Mouse (Mus musculus) hindbrain, embryonic 12.5 days (tissue): ENCODE measurements around the gene A930018P22Rik. TPM values are rescaled to one million over a fixed set of nuclear protein-coding genes. Genes with fewer than 3 reads are reported as not detected.

Experiments used
- ATAC-seq: fragments of 200-750 bp; cut with Nextera tagmentation; 2 replicates; pipeline ENCODE4 v1.8.0; 2017; ENCODE audit warnings: moderate TSS enrichment; ENCODE audit not compliant: low FRiP score
- H3K27ac ChIP-seq: fragments of 300-500 bp; sonication (generic); 2 replicates; pipeline ENCODE4 v1.5.1; 2016; ENCODE audit warnings: mild to moderate bottlenecking
- H3K27me3 ChIP-seq: fragments of 300-500 bp; sonication (generic); 2 replicates; pipeline ENCODE4 v1.6.1; 2016; ENCODE audit warnings: mild to moderate bottlenecking
- H3K36me3 ChIP-seq: fragments of 300-500 bp; sonication (generic); 2 replicates; pipeline ENCODE4 v1.6.1; 2016; ENCODE audit warnings: mild to moderate bottlenecking
- H3K4me1 ChIP-seq: fragments of 300-500 bp; sonication (generic); 2 replicates; pipeline ENCODE4 v1.6.1; 2016
- H3K4me2 ChIP-seq: fragments of 300-500 bp; sonication (generic); replicated peaks from 2 replicates; pipeline ENCODE4 v1.6.1; 2016; ENCODE audit warnings: mild to moderate bottlenecking
- H3K4me3 ChIP-seq: fragments of 300-500 bp; sonication (generic); 2 replicates; pipeline ENCODE4 v1.5.1; 2016; ENCODE audit warnings: mild to moderate bottlenecking
- H3K9ac ChIP-seq: fragments of 300-500 bp; sonication (generic); 2 replicates; pipeline ENCODE4 v1.6.1; 2016; ENCODE audit warnings: mild to moderate bottlenecking, moderate library complexity
- H3K9me3 ChIP-seq: fragments of 300-500 bp; sonication (generic); replicated peaks from 2 replicates; pipeline ENCODE4 v1.6.1; 2016; ENCODE audit warnings: mild to moderate bottlenecking
- WGBS: fragments of 180-500 bp; shearing (Covaris S2); methylation state at CpG from one replicate; pipeline ENCODE4 v1.1.7; 2016; 5-methylcytosine and 5-hydroxymethylcytosine counted together
- polyA plus RNA-seq: library from polyadenylated mRNA; unstranded; fragments of >200 nt; fragmentation: Nextera tagmentation; extraction: Ambion mirVana; gene quantifications from 2 replicates; pipeline ENCODE4 v1.2.1, GENCODE M21; 2016

A930018P22Rik gene
- polyA plus RNA-seq, 1 experiment from 2014 or later, result not detected

- 46% methylated on average over 3 of the region's 3 CpGs for WGBS
- peaks cover 5% of the 10 kb centered on the region for H3K4me1 ChIP-seq
- ATAC-seq, result no peak
- H3K27ac ChIP-seq, result no peak overlapping the region
- H3K4me2 ChIP-seq, result peak overlapping the region; percentile 73
- H3K9ac ChIP-seq, result no peak overlapping the region
- no peaks in the 10 kb centered on the region for H3K9me3 ChIP-seq
- peak overlapping the region; percentile 75; the same call in 1 of the 2 replicates for H3K4me3 ChIP-seq
- no peaks in the 10 kb centered on the region for H3K36me3 ChIP-seq
- H3K27me3 ChIP-seq, result peaks cover 28% of the 10 kb centered on the region
Measured at GRCm38 (mm10) chr2:104123540-104123939, 971 bp downstream of the A930018P22Rik start.

DNA sequence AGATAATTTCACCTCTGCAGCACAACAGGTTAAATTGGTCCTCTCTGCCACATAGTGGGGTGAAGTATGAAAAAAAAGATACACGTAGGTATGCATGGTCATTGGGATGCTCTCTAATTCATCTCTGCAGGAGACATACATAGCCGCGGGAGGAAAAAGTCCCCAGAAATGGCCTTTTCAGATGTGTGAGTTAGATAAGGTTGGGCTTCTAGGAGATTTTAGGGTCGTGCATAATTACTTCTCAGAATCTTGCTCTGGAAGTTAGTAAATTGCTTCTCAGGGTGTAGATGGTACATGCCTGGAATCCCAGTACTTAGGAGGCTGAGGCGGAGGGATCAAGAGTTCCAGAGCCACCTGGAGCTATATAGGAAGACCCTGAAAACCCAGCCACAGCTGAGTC is 1.5 kb downstream of the A930018P22Rik start:
- 77% methylated on average over 5 of the region's 5 CpGs for WGBS
- no peak overlapping the region for H3K4me2 ChIP-seq
- H3K9me3 ChIP-seq, result no peaks in the 10 kb centered on the region

GRCm38 (mm10) chr2:104128803-104129531 is 6.4 kb downstream of the A930018P22Rik start:
- no peak for ATAC-seq
- Histone ChIP-seq H3K4me1 (no peaks in the 10 kb centered on the region), H3K36me3 (no peaks in the 10 kb centered on the region), H3K27ac (no peak overlapping the region), H3K4me2 (no peak overlapping the region), H3K9ac (no peak overlapping the region), H3K4me3 (no peak overlapping the region), H3K9me3 (no peaks in the 10 kb centered on the region), H3K27me3 (peaks cover 20% of the 10 kb centered on the region)
- WGBS, result 87% methylated on average over 13 of the region's 13 CpGs

More for the DNA sequence above, 1.5 kb downstream of the A930018P22Rik start:
- Histone ChIP-seq H3K27me3 (peaks cover 28% of the 10 kb centered on the region), H3K4me3 (no peak overlapping the region), H3K4me1 (peaks cover 5% of the 10 kb centered on the region), H3K9ac (no peak overlapping the region), H3K36me3 (no peaks in the 10 kb centered on the region), H3K27ac (no peak overlapping the region)
- ATAC-seq, result no peak

GRCm38 (mm10) chr2:104130165-104130564 is 7.6 kb downstream of the A930018P22Rik start:
- H3K27me3 ChIP-seq, result peaks cover 12% of the 10 kb centered on the region
- H3K9ac ChIP-seq, result no peak overlapping the region
- 82% methylated on average over 6 of the region's 6 CpGs for WGBS
- no peak for ATAC-seq
- no peak overlapping the region for H3K4me2 ChIP-seq
- no peaks in the 10 kb centered on the region for H3K9me3 ChIP-seq
- H3K4me3 ChIP-seq, result no peak overlapping the region
- H3K4me1 ChIP-seq, result no peaks in the 10 kb centered on the region
- H3K36me3 ChIP-seq, result no peaks in the 10 kb centered on the region
- H3K27ac ChIP-seq, result no peak overlapping the region

- WGBS, result 71% methylated on average over 3 of the region's 3 CpGs
- no peak overlapping the region for H3K4me2 ChIP-seq
- ATAC-seq, result no peak
- H3K36me3 ChIP-seq, result no peaks in the 10 kb centered on the region
- H3K9ac ChIP-seq, result no peak overlapping the region
- H3K27ac ChIP-seq, result no peak overlapping the region
- peaks cover 6% of the 10 kb centered on the region; the same call in 1 of the 2 replicates for H3K27me3 ChIP-seq
- H3K4me1 ChIP-seq, result no peaks in the 10 kb centered on the region
- H3K9me3 ChIP-seq, result no peaks in the 10 kb centered on the region
- H3K4me3 ChIP-seq, result no peak overlapping the region
Measured at GRCm38 (mm10) chr2:104130969-104131368, 8.4 kb downstream of the A930018P22Rik start.

DNA sequence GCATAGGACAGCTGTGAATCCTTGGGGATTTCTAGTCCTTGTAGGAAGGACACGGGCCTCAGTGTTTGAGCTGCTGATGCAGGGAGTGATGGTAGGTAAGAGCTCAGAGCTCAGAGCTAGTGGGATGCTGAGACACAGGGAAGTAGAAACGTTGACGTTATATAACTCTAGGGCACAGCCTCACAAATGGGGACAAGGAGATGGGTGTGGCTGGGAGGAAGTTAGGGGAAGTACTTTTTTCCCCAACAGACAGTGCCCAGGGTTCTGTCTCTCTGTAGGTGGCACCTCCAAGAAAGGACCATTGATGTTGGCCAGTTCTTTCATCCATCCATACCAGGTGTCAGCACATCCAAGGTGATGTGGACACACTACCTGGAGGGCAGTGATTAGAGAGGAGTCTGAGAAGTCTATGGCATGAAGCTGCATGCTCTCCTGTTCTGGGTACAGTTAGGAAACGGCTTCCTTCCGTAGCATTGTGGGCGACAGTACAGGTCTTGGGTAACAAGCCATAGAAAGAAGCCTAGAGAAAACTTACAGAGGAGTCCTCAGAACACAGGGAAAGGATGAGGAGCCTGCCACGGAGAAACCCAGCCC is 9.8 kb downstream of the A930018P22Rik start:
- Histone ChIP-seq H3K4me2 (no peak overlapping the region), H3K4me3 (no peak overlapping the region), H3K27ac (no peak overlapping the region), H3K4me1 (no peaks in the 10 kb centered on the region), H3K9ac (no peak overlapping the region), H3K27me3 (no peaks in the 10 kb centered on the region), H3K9me3 (no peaks in the 10 kb centered on the region), H3K36me3 (no peaks in the 10 kb centered on the region)
- WGBS, result 76% methylated on average over 7 of the region's 7 CpGs
- ATAC-seq, result no peak

- ATAC-seq, result no peak
- Histone ChIP-seq H3K4me3 (no peak overlapping the region), H3K27me3 (no peaks in the 10 kb centered on the region), H3K9me3 (no peaks in the 10 kb centered on the region), H3K9ac (no peak overlapping the region), H3K36me3 (no peaks in the 10 kb centered on the region), H3K4me2 (no peak overlapping the region), H3K27ac (no peak overlapping the region), H3K4me1 (no peaks in the 10 kb centered on the region)
- WGBS, result 53% methylated on average over 11 of the region's 12 CpGs
Measured at GRCm38 (mm10) chr2:104133042-104133810, 10.7 kb downstream of the A930018P22Rik start.

DNA sequence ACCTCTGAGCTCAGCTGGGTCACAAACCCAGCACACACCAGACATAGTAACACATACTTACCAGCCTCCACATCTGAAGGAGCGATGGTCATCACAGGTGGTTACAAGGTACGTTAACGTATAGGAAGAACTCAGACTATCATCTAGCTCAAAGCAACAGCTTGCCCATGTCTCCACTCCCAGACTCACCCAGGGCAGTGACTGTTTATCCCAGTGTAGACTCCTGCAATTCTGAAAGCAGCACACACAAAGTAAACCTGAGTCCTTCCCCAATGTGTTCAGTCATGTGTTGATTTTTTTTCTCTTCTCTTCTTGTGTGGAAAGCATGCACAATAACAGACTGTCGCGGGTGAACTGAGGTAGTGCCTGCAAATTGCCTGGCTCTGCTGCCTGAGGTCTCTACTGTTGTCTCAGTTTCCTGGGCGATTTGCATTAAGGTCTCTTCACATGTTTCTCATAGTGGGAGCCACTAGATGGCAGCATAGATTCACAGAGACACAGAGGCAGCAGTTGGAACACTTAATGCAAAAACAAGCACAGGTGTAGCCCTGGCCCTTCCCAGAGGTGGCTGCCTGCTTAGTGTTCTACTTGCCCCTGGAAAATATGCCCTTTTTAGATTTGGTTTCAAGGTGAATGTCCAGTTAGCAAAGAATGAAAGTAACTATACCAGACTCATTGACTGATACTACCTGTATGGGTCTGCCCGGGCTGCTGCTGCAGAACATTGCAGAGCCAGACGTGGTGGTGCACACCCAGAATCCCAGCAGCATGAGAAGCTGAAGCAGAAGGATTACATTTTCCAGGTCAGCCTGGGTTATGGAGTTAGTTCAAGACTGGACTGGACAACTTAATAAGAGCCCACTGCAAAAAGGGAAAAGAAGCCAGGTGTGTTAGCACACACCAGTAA is 11.8 kb downstream of the A930018P22Rik start:
- 47% methylated on average over 8 of the region's 8 CpGs for WGBS
- Histone ChIP-seq H3K27ac (no peak overlapping the region), H3K36me3 (no peaks in the 10 kb centered on the region)

GRCm38 (mm10) chr2:104135920-104136319 is 13.4 kb downstream of the A930018P22Rik start:
- 65% methylated on average over 2 of the region's 2 CpGs for WGBS
- no peaks in the 10 kb centered on the region for H3K9me3 ChIP-seq
- no peak overlapping the region for H3K9ac ChIP-seq
- H3K36me3 ChIP-seq, result no peaks in the 10 kb centered on the region
- ATAC-seq, result no peak
- no peaks in the 10 kb centered on the region for H3K4me1 ChIP-seq
- no peak overlapping the region for H3K27ac ChIP-seq
- H3K27me3 ChIP-seq, result no peaks in the 10 kb centered on the region
- no peak overlapping the region for H3K4me3 ChIP-seq
- no peak overlapping the region for H3K4me2 ChIP-seq

More for the DNA sequence above, 11.8 kb downstream of the A930018P22Rik start:
- Histone ChIP-seq H3K4me2 (no peak overlapping the region), H3K4me3 (no peak overlapping the region), H3K9ac (no peak overlapping the region), H3K27me3 (no peaks in the 10 kb centered on the region), H3K4me1 (no peaks in the 10 kb centered on the region), H3K9me3 (no peaks in the 10 kb centered on the region)
- peak; percentile 56 for ATAC-seq

- 91% methylated on average over 8 of the region's 8 CpGs for WGBS
- no peaks in the 10 kb centered on the region for H3K9me3 ChIP-seq
- no peak for ATAC-seq
Measured at GRCm38 (mm10) chr2:104142140-104142539, 19.6 kb downstream of the A930018P22Rik start.

DNA sequence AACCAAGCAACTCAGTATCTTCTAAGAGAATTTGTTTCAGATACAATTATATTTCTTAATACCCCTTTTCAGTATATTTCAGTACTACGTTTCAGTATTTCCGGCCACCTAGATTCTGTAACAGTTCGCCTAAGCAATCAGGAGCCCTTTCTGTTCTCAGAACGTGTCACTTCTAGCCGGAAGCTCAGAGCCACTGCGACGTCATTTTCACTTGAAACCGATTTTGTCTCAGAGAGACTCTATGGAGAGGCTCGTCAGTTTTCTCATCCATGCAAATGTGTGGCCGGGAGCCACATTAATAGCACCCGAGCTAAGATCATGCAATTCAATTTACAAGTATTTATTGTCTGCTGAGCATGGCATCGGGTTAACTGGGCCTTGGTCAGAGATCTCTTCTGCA is 21.4 kb downstream of the A930018P22Rik start:
- H3K4me1 ChIP-seq, result no peaks in the 10 kb centered on the region
- ATAC-seq, result no peak
- no peak overlapping the region for H3K4me2 ChIP-seq
- no peak overlapping the region for H3K9ac ChIP-seq
- H3K27me3 ChIP-seq, result no peaks in the 10 kb centered on the region
- no peak overlapping the region for H3K4me3 ChIP-seq
- WGBS, result 91% methylated on average over 12 of the region's 12 CpGs
- no peaks in the 10 kb centered on the region for H3K36me3 ChIP-seq
- no peaks in the 10 kb centered on the region for H3K9me3 ChIP-seq
- no peak overlapping the region for H3K27ac ChIP-seq

More at GRCm38 (mm10) chr2:104142140-104142539, 19.6 kb downstream of the A930018P22Rik start:
- Histone ChIP-seq H3K27ac (no peak overlapping the region), H3K36me3 (no peaks in the 10 kb centered on the region), H3K4me2 (no peak overlapping the region), H3K4me3 (no peak overlapping the region), H3K27me3 (no peaks in the 10 kb centered on the region), H3K9ac (no peak overlapping the region), H3K4me1 (no peaks in the 10 kb centered on the region)
